Mouse (Mus musculus): Measurements from ENCODE around the gene Bend4.
A peak's percentile ranks its signal among the peaks of the same experiment; 100 is the strongest.

The Bend4 gene

DNA sequence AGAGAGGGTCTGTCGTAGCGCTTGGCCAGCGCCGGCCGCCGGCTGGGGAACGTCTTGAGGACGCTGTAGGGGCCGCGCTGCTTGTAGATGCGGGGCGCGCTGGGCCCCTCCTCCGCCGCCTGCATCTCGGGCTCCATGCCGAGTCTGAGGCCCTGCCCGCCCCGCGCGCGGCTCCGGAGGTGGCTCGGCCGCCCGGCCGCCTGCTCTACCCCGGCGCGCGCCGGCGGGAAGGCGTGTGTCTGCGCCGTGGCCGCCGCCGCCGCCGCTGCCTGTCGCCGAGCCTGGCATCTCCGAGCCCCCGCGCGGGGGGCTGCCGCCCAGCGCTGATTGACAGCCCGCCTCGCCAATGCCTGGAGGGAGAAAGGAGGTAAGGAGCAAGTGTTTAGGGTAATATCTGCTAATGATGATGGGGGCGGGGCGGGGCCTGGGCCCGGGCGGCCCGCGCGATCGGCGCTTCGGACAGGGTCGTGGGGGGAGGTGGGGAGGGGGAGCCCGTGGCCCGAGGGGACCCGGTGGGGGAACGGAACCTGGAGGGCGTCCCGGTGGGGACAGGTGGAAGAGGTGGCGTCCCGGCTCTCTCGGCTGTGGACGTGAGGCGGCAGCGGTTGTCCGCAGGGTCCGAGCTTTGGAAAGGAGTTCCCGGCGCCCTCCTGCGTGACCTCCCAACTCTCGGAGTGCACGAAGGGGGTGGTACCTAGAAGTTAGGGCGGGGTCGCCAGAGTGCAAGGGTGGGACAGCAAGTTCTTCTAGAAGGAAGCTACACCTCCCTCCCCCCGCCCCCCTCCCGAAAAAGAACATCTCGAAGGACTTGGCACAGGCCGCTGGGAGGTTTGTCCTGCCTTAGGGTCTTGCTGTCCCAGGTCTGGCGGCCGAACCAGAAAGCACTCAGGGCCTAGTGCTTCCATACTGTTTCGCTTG lies at the start of gene Bend4:
Bend4 (minus strand) TSS at position 868 of the 918 bp plus-strand sequence.
- DNase-seq (ENCODE audit: low spot score), result peak; percentile 83

- DNase-seq (ENCODE audit: low spot score), result no peak
Measured at GRCm38 (mm10) chr5:67473723-67474122, 45.6 kb upstream of the Bend4 start.

DNA sequence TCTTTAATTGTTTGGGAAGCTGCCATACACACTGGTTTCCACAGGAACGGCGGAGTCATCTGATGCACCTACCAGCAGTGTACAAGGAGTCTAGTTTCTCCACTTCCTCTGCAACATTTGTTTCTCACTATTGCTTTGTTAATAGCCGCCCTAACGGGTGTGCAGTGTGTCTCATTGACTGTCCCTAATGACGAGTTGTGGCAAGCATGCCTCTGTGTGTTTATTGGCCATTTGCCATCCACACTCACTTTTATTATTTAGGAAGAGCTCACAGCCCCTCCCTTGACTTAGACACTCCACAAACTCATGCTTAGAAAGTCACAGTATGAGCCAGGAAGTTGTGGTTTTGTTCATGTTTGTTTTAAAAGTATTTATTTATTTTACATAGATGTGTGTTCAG lies 45.0 kb upstream of the Bend4 start:
- DNase-seq (ENCODE audit: low spot score), result no peak

DNA sequence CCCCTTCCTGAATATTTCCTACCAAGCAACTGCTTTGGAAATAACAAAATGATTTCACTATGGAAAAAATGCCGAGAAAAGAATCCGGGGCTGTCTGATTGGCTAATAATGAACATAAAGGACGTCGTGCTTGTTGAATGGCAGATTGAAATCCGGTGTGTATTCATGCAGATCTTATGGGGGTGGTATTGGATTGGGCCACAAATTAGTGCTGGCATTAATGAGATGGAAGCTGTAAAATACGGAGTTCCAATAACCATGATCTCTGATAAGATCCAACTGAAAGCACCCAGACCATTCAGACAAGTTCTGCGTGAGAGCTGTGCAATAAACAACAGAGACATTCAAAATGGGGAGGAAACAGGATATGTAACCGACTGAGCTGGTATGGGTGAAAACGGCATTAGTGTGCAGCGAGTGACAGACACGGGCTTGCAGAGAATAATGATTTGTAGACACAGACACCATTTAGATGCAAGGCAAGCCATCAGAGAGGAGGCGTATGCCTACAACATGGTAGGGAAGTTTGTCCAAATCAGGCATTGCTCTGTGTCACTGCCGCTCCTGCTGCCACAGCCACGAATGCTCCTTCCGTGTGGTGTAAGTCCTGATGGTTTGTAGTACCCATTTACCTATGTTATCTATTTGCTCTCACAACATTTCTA lies 38.9 kb upstream of the Bend4 start:
- no peak for DNase-seq (ENCODE audit: low spot score)

DNA sequence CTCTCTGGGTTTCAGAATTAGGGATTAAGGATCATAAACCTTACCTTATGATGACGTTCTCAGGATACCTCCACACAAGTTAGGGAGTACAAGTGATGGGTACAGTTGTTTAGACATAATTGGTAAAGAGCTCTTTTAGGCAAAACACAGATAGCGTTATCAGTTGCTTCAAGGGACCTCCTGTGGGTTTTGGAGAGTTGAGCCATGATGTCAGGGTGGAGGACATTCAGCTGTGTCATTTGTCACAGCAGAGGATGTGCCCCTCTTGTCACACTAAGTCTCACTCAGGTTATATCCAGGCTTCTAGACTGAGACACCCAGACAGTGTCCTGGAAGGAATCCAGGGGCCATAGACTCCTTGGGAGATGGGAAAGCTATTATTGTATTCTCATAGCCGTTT lies 36.8 kb upstream of the Bend4 start:
- no peak for DNase-seq (ENCODE audit: low spot score)

GRCm38 (mm10) chr5:67463636-67464035 lies 35.5 kb upstream of the Bend4 start:
- DNase-seq (ENCODE audit: low spot score), result no peak

DNA sequence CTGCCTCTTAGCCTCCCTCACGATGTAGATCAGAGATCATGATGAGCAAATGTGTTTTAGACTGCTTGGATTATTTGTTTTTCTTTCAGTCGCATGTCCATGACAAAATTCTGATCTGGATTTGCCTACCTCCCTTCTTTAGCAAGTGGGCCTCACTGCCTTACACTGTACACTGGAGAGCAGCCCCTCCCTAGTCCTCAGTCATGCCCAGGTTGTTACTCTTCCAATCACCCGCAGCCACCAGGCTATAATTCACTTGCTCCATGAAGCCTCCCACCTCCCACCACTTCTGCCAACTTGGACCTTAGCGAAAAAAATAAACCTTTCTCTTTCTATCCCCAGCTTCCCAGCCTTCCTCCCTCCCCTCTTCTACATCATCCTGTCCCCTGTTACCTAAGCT lies 34.2 kb upstream of the Bend4 start:
- no peak for DNase-seq (ENCODE audit: low spot score)

DNA sequence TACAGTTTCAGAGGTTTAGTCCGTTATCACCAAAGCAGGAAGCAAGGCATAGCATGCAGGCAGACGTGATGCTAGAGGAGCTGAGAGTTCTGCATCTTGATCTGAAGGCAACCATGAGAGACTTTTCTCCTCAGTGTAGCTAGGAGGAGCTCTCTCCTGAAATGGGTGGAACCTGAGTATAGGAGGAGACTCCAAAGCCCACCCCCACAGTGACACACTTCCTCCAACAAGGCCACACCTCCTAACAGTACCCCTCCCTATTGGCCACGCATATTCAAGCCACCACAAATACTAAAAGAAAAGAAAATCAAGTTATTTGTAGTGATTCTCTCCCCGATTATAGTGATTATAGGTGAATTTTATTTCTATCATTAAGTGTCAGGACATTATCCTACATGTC lies 28.7 kb upstream of the Bend4 start:
- DNase-seq (ENCODE audit: low spot score), result no peak

DNA sequence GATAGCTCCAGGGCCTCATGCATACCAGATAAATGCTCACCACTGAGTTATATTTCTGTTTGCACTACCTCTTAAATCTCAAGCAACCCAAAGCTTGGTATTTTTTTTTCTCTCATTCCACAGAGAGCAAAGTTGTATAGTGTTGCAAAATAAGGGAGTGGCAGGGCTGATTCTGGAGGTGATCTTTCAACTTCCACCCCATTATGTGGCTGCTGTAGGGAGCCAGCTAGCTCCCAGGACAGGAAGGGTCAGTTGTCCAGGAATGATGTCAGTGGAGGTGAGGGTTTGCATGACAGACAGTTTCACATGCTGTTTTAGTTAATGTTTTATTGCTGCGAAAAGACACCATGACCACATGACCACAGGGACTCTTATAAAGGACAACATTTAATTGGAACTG lies 26.2 kb upstream of the Bend4 start:
- no peak for DNase-seq (ENCODE audit: low spot score)

GRCm38 (mm10) chr5:67449957-67450630 lies 22.0 kb upstream of the Bend4 start:
- DNase-seq (ENCODE audit: low spot score), result no peak

DNA sequence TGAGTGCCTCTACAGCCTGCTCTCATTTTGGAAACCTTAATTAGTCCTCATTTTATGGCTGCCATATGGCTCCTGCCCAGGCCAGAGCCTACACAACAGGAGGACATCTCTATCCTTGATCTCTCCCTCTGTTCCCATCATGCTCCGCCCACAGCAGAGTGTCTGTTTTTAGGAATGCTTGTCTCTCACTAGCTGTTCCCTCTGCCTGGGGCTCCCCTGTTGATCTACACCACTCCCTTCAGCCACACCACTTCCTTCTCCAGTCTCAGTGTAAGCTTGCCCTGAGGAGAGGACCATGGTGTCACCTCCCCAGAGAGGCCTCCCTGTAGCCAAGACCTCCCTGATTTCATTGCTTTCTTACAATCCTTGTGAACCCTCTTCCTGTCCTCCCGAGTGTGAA lies 18.4 kb upstream of the Bend4 start:
- DNase-seq (ENCODE audit: low spot score), result no peak

- DNase-seq (ENCODE audit: low spot score), result no peak
Measured at GRCm38 (mm10) chr5:67444217-67445050, 16.3 kb upstream of the Bend4 start.

- DNase-seq (ENCODE audit: low spot score), result no peak
Measured at GRCm38 (mm10) chr5:67442813-67443450, 14.8 kb upstream of the Bend4 start.

DNA sequence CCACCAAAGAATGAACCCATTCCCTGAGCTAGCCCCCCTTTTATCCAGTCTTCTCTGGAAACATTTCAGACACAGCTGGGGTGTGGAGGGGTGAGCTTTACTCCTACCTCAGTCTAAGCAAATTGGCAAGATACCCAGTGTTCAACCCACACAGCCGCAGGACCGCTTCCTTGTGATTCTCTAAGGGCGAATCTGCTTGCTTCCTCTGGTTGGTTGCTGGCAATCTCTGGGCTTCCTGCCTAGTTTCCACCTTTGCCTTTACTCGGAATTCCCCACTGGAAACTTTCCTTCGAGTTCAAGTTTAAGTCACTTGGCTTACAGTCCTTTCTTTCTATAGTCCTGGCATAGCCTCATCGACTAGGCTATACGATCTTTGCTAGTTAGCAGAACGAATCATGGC lies 12.5 kb upstream of the Bend4 start:
- no peak for DNase-seq (ENCODE audit: low spot score)

- no peak for DNase-seq (ENCODE audit: low spot score)
Measured at GRCm38 (mm10) chr5:67437403-67437802, 9.3 kb upstream of the Bend4 start.

- DNase-seq (ENCODE audit: low spot score), result peak; percentile 15
Measured at GRCm38 (mm10) chr5:67426478-67427442, 1.4 kb downstream of the Bend4 start.

DNA sequence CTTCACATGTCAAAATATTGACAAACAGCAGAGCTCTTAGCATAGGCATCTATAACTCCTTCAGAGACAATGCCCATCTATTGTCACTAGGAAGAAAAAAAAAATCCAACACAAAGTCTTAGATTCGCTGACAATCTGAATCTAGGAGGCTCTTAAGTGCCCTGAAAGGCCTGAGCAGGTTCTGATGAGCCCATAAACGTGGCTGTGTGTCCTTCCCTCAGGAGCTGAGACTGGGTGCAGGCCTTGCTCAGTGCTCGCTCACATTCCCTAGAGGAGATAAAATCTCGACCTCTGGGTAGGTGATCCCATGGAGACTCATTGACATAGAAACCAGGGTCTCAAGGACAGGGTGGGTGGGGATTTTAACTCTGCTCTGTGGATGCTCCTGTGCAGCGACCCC lies 2.1 kb downstream of the Bend4 start:
- DNase-seq (ENCODE audit: low spot score), result no peak

DNA sequence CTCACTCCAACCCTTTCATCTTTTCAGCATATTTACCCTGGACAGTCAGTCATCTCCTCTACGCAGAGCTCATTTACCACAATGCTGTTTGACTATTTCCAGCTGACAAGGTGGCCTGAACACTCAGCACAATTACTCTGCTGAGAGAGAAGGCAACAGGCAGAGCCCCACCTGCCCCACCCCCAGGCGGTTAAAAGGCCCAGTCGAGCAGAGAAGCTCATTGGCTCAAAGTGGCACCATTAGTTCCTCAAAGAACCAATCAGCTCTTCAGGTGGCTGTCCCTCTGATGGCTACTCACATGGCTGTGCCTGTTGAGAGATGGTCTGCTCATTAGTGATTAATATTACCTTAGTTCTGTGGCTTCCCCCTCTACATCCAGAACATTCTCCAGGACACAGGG lies 3.5 kb downstream of the Bend4 start:
- no peak for DNase-seq (ENCODE audit: low spot score)

DNA sequence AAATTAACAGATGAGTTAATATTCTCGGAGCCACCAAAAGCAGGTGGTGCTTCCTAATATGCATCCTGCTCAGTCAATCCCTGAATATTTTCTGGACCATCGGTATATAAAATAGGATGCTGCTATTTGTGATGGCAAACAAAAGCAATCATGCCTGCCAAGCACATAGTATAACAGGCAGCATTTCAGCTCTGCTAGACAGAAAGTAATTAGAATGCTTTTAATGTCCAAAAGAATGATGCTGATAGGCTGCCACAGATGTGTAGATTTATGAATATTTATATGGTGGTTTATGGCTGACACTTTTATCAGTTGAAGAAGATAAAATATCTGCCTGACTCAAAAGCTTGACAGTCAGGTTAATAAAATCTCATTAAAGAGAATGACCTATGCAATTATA lies 4.1 kb downstream of the Bend4 start:
- DNase-seq (ENCODE audit: low spot score), result no peak

DNA sequence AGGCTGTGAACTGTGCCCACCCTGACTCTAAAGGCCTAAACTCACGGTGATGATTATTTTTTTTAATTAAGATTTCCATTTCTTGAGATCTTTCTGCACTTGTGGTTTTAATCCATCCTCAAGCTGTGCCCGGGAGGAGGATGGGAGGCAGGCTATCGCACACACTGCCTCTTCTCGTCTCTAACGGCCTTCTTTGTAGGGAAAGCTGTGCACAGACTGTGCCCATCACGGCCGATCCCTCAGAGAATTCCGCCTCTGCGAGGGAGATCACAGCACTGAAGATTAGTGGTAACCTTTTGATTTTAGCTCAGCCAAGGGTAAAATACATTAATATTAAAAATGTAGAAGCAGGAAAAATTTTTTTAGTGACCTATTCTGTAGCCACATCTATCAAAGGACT lies 4.8 kb downstream of the Bend4 start:
- no peak for DNase-seq (ENCODE audit: low spot score)

All from ovary, postnatal 36 days (tissue).